Mouse (Mus musculus): ENCODE data around the gene Cadm1. TPM values are rescaled to one million over a fixed set of nuclear protein-coding genes. Genes with fewer than 3 reads are reported as not detected.

Cadm1 gene
- polyA plus RNA-seq, 1 experiment from 2014 or later: 40.1 TPM

- WGBS: 73% methylated on average over 3 of the region's 3 CpGs
- Histone ChIP-seq H3K9me3 (no peaks in the 10 kb centered on the region), H3K27me3 (replicated peaks) (no peaks in the 10 kb centered on the region), H3K4me2 (no peak overlapping the region), H3K36me3 (no peaks in the 10 kb centered on the region), H3K4me1 (peaks cover 5% of the 10 kb centered on the region), H3K4me3 (replicated peaks) (no peak overlapping the region), H3K27ac (no peak overlapping the region), H3K9ac (no peak overlapping the region)
- no peak for ATAC-seq (ENCODE audit: insufficient read depth, low FRiP score, low read depth)
Observed at GRCm38 (mm10) chr9:47860994-47861393, 331.0 kb downstream of the Cadm1 start.

GRCm38 (mm10) chr9:47861783-47862182 lies 331.8 kb downstream of the Cadm1 start:
- no peak overlapping the region for H3K27ac ChIP-seq
- H3K36me3 ChIP-seq: no peaks in the 10 kb centered on the region
- no peak for ATAC-seq (ENCODE audit: insufficient read depth, low FRiP score, low read depth)
- no peak overlapping the region for H3K4me3 ChIP-seq (replicated peaks)
- H3K27me3 ChIP-seq (replicated peaks): no peaks in the 10 kb centered on the region
- no peaks in the 10 kb centered on the region for H3K9me3 ChIP-seq
- H3K9ac ChIP-seq: no peak overlapping the region
- H3K4me2 ChIP-seq: no peak overlapping the region
- H3K4me1 ChIP-seq: peaks cover 5% of the 10 kb centered on the region
- WGBS: 75% methylated on average over 2 of the region's 2 CpGs

- Histone ChIP-seq H3K27ac (no peak overlapping the region), H3K9me3 (no peaks in the 10 kb centered on the region), H3K36me3 (no peaks in the 10 kb centered on the region), H3K9ac (no peak overlapping the region), H3K4me3 (replicated peaks) (no peak overlapping the region), H3K27me3 (replicated peaks) (no peaks in the 10 kb centered on the region), H3K4me1 (no peaks in the 10 kb centered on the region), H3K4me2 (no peak overlapping the region)
- ATAC-seq (ENCODE audit: insufficient read depth, low FRiP score, low read depth): no peak
- 56% methylated on average over 1 of the region's 1 CpGs for WGBS
Observed at GRCm38 (mm10) chr9:47866001-47866400, 336.0 kb downstream of the Cadm1 start.

DNA sequence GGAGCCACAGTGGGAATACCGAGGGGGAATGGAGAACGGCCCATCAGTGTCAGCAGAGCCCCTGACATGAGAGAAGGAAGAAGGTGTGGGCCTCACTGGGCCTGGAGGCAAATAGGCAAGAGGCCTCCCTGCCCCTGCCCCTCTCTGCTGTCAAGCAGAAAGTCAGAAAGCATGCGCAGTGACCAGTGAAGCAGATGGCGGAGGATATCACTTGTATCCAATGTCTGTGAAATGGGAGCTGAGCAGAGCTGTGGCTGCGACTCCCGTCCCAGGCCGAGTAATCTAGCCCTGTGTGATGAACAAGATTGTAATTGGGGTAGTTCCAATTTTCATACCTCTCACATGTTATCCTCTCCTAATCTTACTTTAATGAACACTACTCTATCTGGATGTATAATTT lies 337.5 kb downstream of the Cadm1 start:
- Histone ChIP-seq H3K9me3 (no peaks in the 10 kb centered on the region), H3K27ac (no peak overlapping the region), H3K27me3 (replicated peaks) (no peaks in the 10 kb centered on the region), H3K4me1 (no peaks in the 10 kb centered on the region), H3K4me2 (no peak overlapping the region), H3K36me3 (no peaks in the 10 kb centered on the region), H3K9ac (no peak overlapping the region), H3K4me3 (replicated peaks) (no peak overlapping the region)
- ATAC-seq (ENCODE audit: insufficient read depth, low FRiP score, low read depth): no peak
- 79% methylated on average over 7 of the region's 7 CpGs for WGBS

DNA sequence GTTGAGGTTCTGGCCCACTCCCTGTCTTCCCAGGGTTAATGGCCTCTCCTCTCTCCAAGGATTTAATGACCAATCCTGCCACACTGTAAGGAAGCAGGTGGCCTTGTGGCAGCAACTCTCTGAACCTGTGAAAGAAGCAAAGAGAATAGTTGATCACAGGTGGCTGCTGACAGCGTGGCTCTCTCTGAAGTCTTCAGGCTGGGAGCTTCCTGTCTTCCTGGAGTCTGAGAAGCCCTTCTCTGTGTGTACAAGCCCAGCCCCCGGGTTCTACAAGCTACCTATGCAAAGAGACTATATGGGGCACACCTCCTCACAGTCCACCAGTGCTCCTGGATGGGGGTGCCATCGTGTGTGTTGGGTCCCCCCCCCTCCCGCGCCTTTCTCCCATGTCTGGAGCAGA lies 339.7 kb downstream of the Cadm1 start:
- no peak overlapping the region for H3K4me3 ChIP-seq (replicated peaks)
- H3K4me2 ChIP-seq: no peak overlapping the region
- H3K9ac ChIP-seq: no peak overlapping the region
- 79% methylated on average over 5 of the region's 5 CpGs for WGBS
- H3K9me3 ChIP-seq: no peaks in the 10 kb centered on the region
- H3K27me3 ChIP-seq (replicated peaks): no peaks in the 10 kb centered on the region
- no peaks in the 10 kb centered on the region for H3K4me1 ChIP-seq
- ATAC-seq (ENCODE audit: insufficient read depth, low FRiP score, low read depth): no peak
- no peak overlapping the region for H3K27ac ChIP-seq
- no peaks in the 10 kb centered on the region for H3K36me3 ChIP-seq

DNA sequence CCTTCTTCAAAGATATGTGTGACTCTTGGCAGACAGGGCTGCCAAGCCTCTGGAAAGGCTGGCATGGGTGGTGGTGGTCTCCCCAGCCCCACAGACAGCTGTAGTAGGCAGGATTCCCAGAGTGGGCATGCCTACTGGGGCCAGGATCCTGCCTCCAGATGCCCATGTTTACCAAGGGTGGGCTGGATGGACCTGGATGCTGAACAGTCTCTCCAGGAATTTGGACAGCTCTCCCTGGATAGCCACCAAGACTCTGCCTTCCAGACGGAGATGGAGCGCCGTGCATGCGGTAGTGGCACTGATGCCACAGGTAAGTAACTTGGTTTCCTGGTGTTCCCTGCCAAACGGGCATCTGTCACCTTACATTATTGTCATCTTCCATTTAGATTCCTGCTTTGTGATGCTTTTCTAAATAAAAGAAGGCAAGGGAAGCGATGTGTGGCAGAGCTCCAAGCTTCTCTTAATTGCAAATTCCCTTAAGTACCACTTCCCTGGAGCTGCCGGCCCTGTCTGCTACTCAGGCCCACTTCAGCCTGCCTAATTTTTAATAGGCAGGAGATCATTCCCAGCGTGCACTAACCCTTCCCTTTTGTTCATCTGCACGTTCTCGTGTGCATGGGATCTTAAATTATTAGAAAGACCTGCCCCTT lies 346.7 kb downstream of the Cadm1 start:
- ATAC-seq (ENCODE audit: insufficient read depth, low FRiP score, low read depth): no peak
- H3K4me3 ChIP-seq (replicated peaks): no peak overlapping the region
- WGBS: 74% methylated on average over 10 of the region's 10 CpGs

GRCm38 (mm10) chr9:47880171-47880570 lies 350.2 kb downstream of the Cadm1 start:
- Histone ChIP-seq H3K4me2 (no peak overlapping the region), H3K9ac (no peak overlapping the region), H3K4me3 (replicated peaks) (no peak overlapping the region), H3K4me1 (no peaks in the 10 kb centered on the region), H3K27me3 (replicated peaks) (no peaks in the 10 kb centered on the region), H3K27ac (no peak overlapping the region), H3K36me3 (no peaks in the 10 kb centered on the region), H3K9me3 (no peaks in the 10 kb centered on the region)
- no peak for ATAC-seq (ENCODE audit: insufficient read depth, low FRiP score, low read depth)
- 83% methylated on average over 8 of the region's 8 CpGs for WGBS

More for the DNA sequence above, 346.7 kb downstream of the Cadm1 start:
- Histone ChIP-seq H3K9me3 (no peaks in the 10 kb centered on the region), H3K4me1 (no peaks in the 10 kb centered on the region), H3K4me2 (no peak overlapping the region), H3K27me3 (replicated peaks) (no peaks in the 10 kb centered on the region), H3K36me3 (no peaks in the 10 kb centered on the region), H3K27ac (no peak overlapping the region), H3K9ac (no peak overlapping the region)

DNA sequence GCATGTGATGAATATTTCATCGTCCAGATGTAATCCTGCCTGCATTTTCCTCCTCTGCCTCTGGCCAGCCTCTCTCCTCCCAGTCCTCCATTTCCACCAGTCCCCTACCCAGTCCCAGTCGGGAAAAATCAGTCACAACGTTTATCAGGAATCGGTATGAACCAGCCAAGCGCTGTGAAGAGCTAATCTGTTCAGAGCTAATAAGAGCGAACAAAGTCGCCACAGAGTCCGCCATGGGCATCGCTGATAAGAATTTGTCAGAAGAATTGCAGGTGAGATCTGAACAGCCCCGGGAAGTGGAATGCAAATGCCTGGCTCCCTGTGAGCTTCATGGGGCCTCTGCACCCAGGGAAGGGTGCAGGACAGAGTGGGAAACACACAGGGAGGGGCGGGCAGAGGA lies 352.4 kb downstream of the Cadm1 start:
- no peak overlapping the region for H3K27ac ChIP-seq
- no peak for ATAC-seq (ENCODE audit: insufficient read depth, low FRiP score, low read depth)
- no peaks in the 10 kb centered on the region for H3K9me3 ChIP-seq
- 46% methylated on average over 11 of the region's 11 CpGs for WGBS
- H3K36me3 ChIP-seq: no peaks in the 10 kb centered on the region
- no peak overlapping the region for H3K4me2 ChIP-seq
- H3K27me3 ChIP-seq (replicated peaks): no peaks in the 10 kb centered on the region
- no peaks in the 10 kb centered on the region for H3K4me1 ChIP-seq
- no peak overlapping the region for H3K4me3 ChIP-seq (replicated peaks)
- H3K9ac ChIP-seq: no peak overlapping the region

DNA sequence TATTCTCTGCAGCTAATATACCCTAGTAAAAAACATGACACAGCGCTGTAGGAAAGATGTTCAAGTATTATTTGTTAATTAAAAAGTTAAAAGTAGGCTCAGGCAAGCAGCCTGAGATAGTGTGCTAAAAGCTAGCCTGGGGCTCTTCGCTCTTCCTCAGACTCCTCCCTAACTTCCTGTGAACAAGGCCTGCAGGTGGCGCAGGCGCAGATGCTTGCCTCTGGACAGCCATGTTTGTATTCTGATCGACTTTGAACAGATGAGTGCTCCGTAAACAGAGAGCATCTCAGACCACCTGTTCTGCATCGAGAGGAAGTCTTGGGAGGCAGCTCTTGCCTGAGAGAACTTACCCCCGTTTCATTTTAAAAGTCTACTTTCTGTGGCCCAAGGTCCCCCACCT lies 361.7 kb downstream of the Cadm1 start:
- no peak for ATAC-seq (ENCODE audit: insufficient read depth, low FRiP score, low read depth)
- 61% methylated on average over 8 of the region's 8 CpGs for WGBS

GRCm38 (mm10) chr9:47892995-47893394 lies 363.0 kb downstream of the Cadm1 start:
- H3K9ac ChIP-seq: no peak overlapping the region
- ATAC-seq (ENCODE audit: insufficient read depth, low FRiP score, low read depth): no peak
- peaks cover 16% of the 10 kb centered on the region; the same call in 1 of the 2 replicates for H3K4me1 ChIP-seq
- 91% methylated on average over 6 of the region's 6 CpGs for WGBS
- no peaks in the 10 kb centered on the region for H3K9me3 ChIP-seq
- no peaks in the 10 kb centered on the region for H3K36me3 ChIP-seq
- no peak overlapping the region for H3K4me2 ChIP-seq
- no peaks in the 10 kb centered on the region for H3K27me3 ChIP-seq (replicated peaks)
- no peak overlapping the region for H3K27ac ChIP-seq
- no peak overlapping the region for H3K4me3 ChIP-seq (replicated peaks)

More for the DNA sequence above, 361.7 kb downstream of the Cadm1 start:
- no peaks in the 10 kb centered on the region for H3K9me3 ChIP-seq
- no peaks in the 10 kb centered on the region for H3K27me3 ChIP-seq (replicated peaks)
- no peaks in the 10 kb centered on the region for H3K36me3 ChIP-seq
- H3K4me3 ChIP-seq (replicated peaks): no peak overlapping the region
- H3K27ac ChIP-seq: no peak overlapping the region
- H3K9ac ChIP-seq: no peak overlapping the region
- H3K4me2 ChIP-seq: no peak overlapping the region
- peaks cover 16% of the 10 kb centered on the region; the same call in 1 of the 2 replicates for H3K4me1 ChIP-seq

- Histone ChIP-seq H3K27ac (no peak overlapping the region), H3K9ac (no peak overlapping the region), H3K4me3 (replicated peaks) (no peak overlapping the region), H3K4me2 (no peak overlapping the region), H3K36me3 (no peaks in the 10 kb centered on the region), H3K27me3 (replicated peaks) (no peaks in the 10 kb centered on the region), H3K4me1 (peaks cover 16% of the 10 kb centered on the region; the same call in 1 of the 2 replicates), H3K9me3 (no peaks in the 10 kb centered on the region)
- WGBS: 6% methylated on average over 5 of the region's 5 CpGs
- peak; percentile 39; the same call in 1 of the 2 replicates for ATAC-seq (ENCODE audit: insufficient read depth, low FRiP score, low read depth)
Observed at GRCm38 (mm10) chr9:47894096-47894495, 364.1 kb downstream of the Cadm1 start.

- no peak overlapping the region for H3K27ac ChIP-seq
- ATAC-seq (ENCODE audit: insufficient read depth, low FRiP score, low read depth): no peak
Observed at GRCm38 (mm10) chr9:47894661-47895060, 364.7 kb downstream of the Cadm1 start.

GRCm38 (mm10) chr9:47895121-47895520 lies 365.1 kb downstream of the Cadm1 start:
- H3K27ac ChIP-seq: no peak overlapping the region

More at GRCm38 (mm10) chr9:47894661-47895060, 364.7 kb downstream of the Cadm1 start:
- Histone ChIP-seq H3K9ac (no peak overlapping the region), H3K27me3 (replicated peaks) (no peaks in the 10 kb centered on the region), H3K4me1 (peaks cover 16% of the 10 kb centered on the region; the same call in 1 of the 2 replicates), H3K36me3 (no peaks in the 10 kb centered on the region), H3K9me3 (no peaks in the 10 kb centered on the region), H3K4me3 (replicated peaks) (no peak overlapping the region), H3K4me2 (no peak overlapping the region)
- WGBS: 16% methylated on average over 7 of the region's 7 CpGs

More at GRCm38 (mm10) chr9:47895121-47895520, 365.1 kb downstream of the Cadm1 start:
- H3K4me2 ChIP-seq: no peak overlapping the region
- H3K27me3 ChIP-seq (replicated peaks): no peaks in the 10 kb centered on the region
- H3K36me3 ChIP-seq: no peaks in the 10 kb centered on the region
- WGBS: 14% methylated on average over 9 of the region's 9 CpGs
- H3K9me3 ChIP-seq: no peaks in the 10 kb centered on the region
- H3K4me3 ChIP-seq (replicated peaks): no peak overlapping the region
- peaks cover 16% of the 10 kb centered on the region; the same call in 1 of the 2 replicates for H3K4me1 ChIP-seq
- ATAC-seq (ENCODE audit: insufficient read depth, low FRiP score, low read depth): no peak
- H3K9ac ChIP-seq: no peak overlapping the region

Data from stomach, embryonic 15.5 days (tissue).